Mouse (Mus musculus): Measurements from ENCODE around the gene Sdf2.

GRCm38 (mm10) chr11:78211513-78211912, 34.0 kb upstream of the Sdf2 start:
- no peak for TF ChIP-seq CTCF (IDR thresholded peaks at IDR 0.05; ENCODE audit: low read depth)
- TF ChIP-seq EP300 (optimal IDR thresholded peaks at IDR 0.05) = no peak

Data from stomach, postnatal 0 days (tissue).